Mouse (Mus musculus): ENCODE data around the gene Zfhx3.

GRCm38 (mm10) chr8:108778551-108778950 lies 836.1 kb downstream of the Zfhx3 start:
- TF ChIP-seq POLR2A (IDR thresholded peaks at IDR 0.05; ENCODE audit: borderline replicate concordance, low read depth, low read length) (no peak), CTCF (IDR thresholded peaks at IDR 0.05; ENCODE audit: low read depth, low read length) (no peak)
